ENCODE assay signal across 20 mouse cellular contexts in the genomic region with DNA sequence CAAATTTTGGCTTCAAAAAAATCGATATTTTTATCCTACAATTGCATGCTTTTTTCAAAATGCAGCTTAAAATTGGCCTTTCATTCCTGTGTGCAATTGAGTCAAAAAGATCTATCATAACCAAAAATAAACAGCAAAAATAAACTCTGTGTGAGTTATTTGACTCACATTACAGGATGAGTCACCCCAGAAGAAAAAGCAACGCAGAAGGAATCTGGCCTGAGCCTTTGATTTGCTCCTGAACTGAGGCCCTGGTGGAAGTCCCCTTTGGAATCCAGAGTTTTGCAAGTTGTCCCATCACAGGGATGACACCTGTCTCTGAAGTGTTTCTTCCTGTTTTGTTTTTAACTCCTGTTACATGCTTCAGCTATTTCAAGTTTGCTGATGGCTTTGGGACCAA.
DNase-seq lines count a peak whose midpoint lies in the region; ATAC-seq and TF ChIP-seq lines count a peak whose summit lies in the region.
"Had no signal": no experiment of that assay in that cellular context is flagged by ENCODE, and none has a peak within 500 bp of the region (broad histone marks: within the 10 kb centered on the region; RNA-seq: fewer than 3 reads in every experiment).

No protein-coding gene starts in this region.

- TF ChIP-seq POLR2A in testis, adult 2 months (IDR thresholded peaks at IDR 0.05; ENCODE audit: control insufficient read depth, low read depth, low read length), result no peak

- H3K27me3 ChIP-seq in testis, adult 2 months (ENCODE audit: control insufficient read depth, insufficient read depth, low read length), result no peaks in the 10 kb centered on the region
- H3K27me3 ChIP-seq: embryonic facial prominence, embryonic 13.5 days; heart, embryonic 15.5 days; hindbrain, embryonic 15.5 days had no signal

- H3K4me3 ChIP-seq in testis, adult 2 months (ENCODE audit: control insufficient read depth, low read depth, low read length), result peak overlapping the region; percentile 21; the same call in 1 of the 2 replicates
- H3K4me3 ChIP-seq in layer of hippocampus, adult 2 months, result no peak overlapping the region
- H3K4me3 ChIP-seq: embryonic facial prominence, embryonic 13.5 days; heart, adult 2 months; heart, embryonic 15.5 days; hindbrain, embryonic 10.5 days; hindbrain, embryonic 15.5 days had no signal

- TF ChIP-seq CTCF in testis, adult 2 months (IDR thresholded peaks at IDR 0.05; ENCODE audit: control insufficient read depth, insufficient read depth, insufficient replicate concordance, low read depth, low read length), result no peak
- no peak for TF ChIP-seq CTCF in layer of hippocampus, adult 2 months (conservative IDR thresholded peaks at IDR 0.05)

- ATAC-seq in CD4-positive, CD25-positive, alpha-beta regulatory T cell, adult 4 months, result no peak
- ATAC-seq: forebrain, embryonic 14.5 days; intestine, embryonic 16.5 days had no signal

- DNase-seq in adrenal gland, adult (ENCODE audit: inconsistent age in 2 of 2, low spot score in 1 of 2), result peak; percentile 25 to 80
- DNase-seq in adrenal gland, postnatal 25 days, result no peak
- DNase-seq in testis, postnatal 14 days (ENCODE audit: low spot score), result no peak
- peak; percentile 2 to 16 for DNase-seq in adrenal gland, postnatal 36 days
- no peak for DNase-seq in layer of hippocampus, adult 2 months (ENCODE audit: low spot score in 2 of 2)
- no peak for DNase-seq in urinary bladder, postnatal 14 days (ENCODE audit: low spot score)
- DNase-seq: cerebellum, adult 18-20 months; cerebellum, adult 9-11 months; cerebellum, postnatal 36 days; gastrocnemius, postnatal 10 days; heart, adult 2 months; kidney, adult 2 months had no signal

- H3K36me3 ChIP-seq in testis, adult 2 months (ENCODE audit: control insufficient read depth, insufficient read depth, low read length), result no peaks in the 10 kb centered on the region
- H3K36me3 ChIP-seq: embryonic facial prominence, embryonic 13.5 days; heart, embryonic 15.5 days; hindbrain, embryonic 10.5 days; hindbrain, embryonic 15.5 days had no signal

- H3K4me1 ChIP-seq in testis, adult 2 months (ENCODE audit: control insufficient read depth, insufficient read depth, low read length), result no peaks in the 10 kb centered on the region
- H3K4me1 ChIP-seq: embryonic facial prominence, embryonic 13.5 days; heart, embryonic 15.5 days; hindbrain, embryonic 10.5 days; hindbrain, embryonic 15.5 days had no signal

- H3K27ac ChIP-seq in testis, adult 2 months (ENCODE audit: control insufficient read depth, insufficient read depth, low read depth, low read length), result no peak overlapping the region
- H3K27ac ChIP-seq in layer of hippocampus, adult 2 months, result no peak overlapping the region
- H3K27ac ChIP-seq: embryonic facial prominence, embryonic 13.5 days; heart, adult 2 months; heart, embryonic 15.5 days; hindbrain, embryonic 10.5 days; hindbrain, embryonic 15.5 days had no signal

Comparison
In these comparisons a context has a peak if more than half of its experiments do, and no peak if none do; other contexts are left out.
1. DNase-seq: peak in adrenal gland, adult (2 of 2) and adrenal gland, postnatal 36 days (2 of 2); none in adrenal gland, postnatal 25 days (single experiment), testis, postnatal 14 days (single experiment), layer of hippocampus, adult 2 months (0 of 2) and urinary bladder, postnatal 14 days (single experiment).